Mouse (Mus musculus): ENCODE results near the gene Specc1l.

DNA sequence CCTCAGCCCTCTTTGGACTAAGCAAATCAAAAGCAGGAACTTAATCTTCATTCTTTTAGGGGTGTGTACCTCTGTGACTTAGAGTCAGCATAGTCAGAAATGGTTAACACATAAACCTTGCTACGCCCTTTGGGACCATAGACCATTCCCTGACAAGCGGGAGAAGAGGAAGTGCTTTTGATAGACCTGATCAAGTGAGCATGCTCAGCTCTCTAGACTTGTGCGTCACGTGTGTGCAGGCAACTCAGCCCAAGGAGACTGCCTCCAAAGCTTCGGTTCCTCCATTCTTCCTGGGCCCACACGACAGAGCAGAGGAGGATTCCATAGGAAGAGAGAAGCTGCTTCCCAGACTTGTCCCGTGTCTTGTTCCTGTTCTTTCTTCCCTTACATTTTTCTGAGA is 76.7 kb downstream of the Specc1l start:
- TF ChIP-seq CTCF (IDR thresholded peaks at IDR 0.05; ENCODE audit: low read depth), result no peak
- TF ChIP-seq EP300 (optimal IDR thresholded peaks at IDR 0.05), result no peak
